Mouse (Mus musculus): Measurements from ENCODE around the gene Plscr1.
A peak's percentile ranks its signal among the peaks of the same experiment; 100 is the strongest.

The Plscr1 gene

GRCm38 (mm10) chr9:92249447-92249852 lies at the start of gene Plscr1:
TSS of gene Plscr1 (plus strand) at chr9:92249750.
- DNase-seq (ENCODE audit: low read depth, low spot score) = no peak

GRCm38 (mm10) chr9:92204397-92204796 lies 45.2 kb upstream of the Plscr1 start:
- no peak for DNase-seq (ENCODE audit: low read depth, low spot score)

GRCm38 (mm10) chr9:92207307-92207706 lies 42.2 kb upstream of the Plscr1 start:
- peak; percentile 27 for DNase-seq (ENCODE audit: low read depth, low spot score)

GRCm38 (mm10) chr9:92207757-92208156 lies 41.8 kb upstream of the Plscr1 start:
- DNase-seq (ENCODE audit: low read depth, low spot score) = no peak

- DNase-seq (ENCODE audit: low read depth, low spot score) = no peak
These were observed 39.7 kb upstream of the Plscr1 start for GRCm38 (mm10) chr9:92209850-92210249.

- DNase-seq (ENCODE audit: low read depth, low spot score) = no peak
These were observed 39.1 kb upstream of the Plscr1 start for GRCm38 (mm10) chr9:92210386-92210967.

GRCm38 (mm10) chr9:92211048-92211447 lies 38.5 kb upstream of the Plscr1 start:
- DNase-seq (ENCODE audit: low read depth, low spot score) = no peak

- DNase-seq (ENCODE audit: low read depth, low spot score) = no peak
These were observed 32.1 kb upstream of the Plscr1 start for GRCm38 (mm10) chr9:92217484-92217883.

GRCm38 (mm10) chr9:92217896-92218295 lies 31.7 kb upstream of the Plscr1 start:
- no peak for DNase-seq (ENCODE audit: low read depth, low spot score)

GRCm38 (mm10) chr9:92220151-92220550 lies 29.4 kb upstream of the Plscr1 start:
- DNase-seq (ENCODE audit: low read depth, low spot score) = no peak

GRCm38 (mm10) chr9:92221480-92221879 lies 28.1 kb upstream of the Plscr1 start:
- no peak for DNase-seq (ENCODE audit: low read depth, low spot score)

GRCm38 (mm10) chr9:92224598-92225231 lies 24.8 kb upstream of the Plscr1 start:
- DNase-seq (ENCODE audit: low read depth, low spot score) = no peak

GRCm38 (mm10) chr9:92226127-92226655 lies 23.4 kb upstream of the Plscr1 start:
- no peak for DNase-seq (ENCODE audit: low read depth, low spot score)

- DNase-seq (ENCODE audit: low read depth, low spot score) = no peak
These were observed 22.8 kb upstream of the Plscr1 start for GRCm38 (mm10) chr9:92226795-92227194.

- DNase-seq (ENCODE audit: low read depth, low spot score) = no peak
These were observed 20.4 kb upstream of the Plscr1 start for GRCm38 (mm10) chr9:92228867-92229832.

- no peak for DNase-seq (ENCODE audit: low read depth, low spot score)
These were observed 19.7 kb upstream of the Plscr1 start for GRCm38 (mm10) chr9:92229833-92230205.

- DNase-seq (ENCODE audit: low read depth, low spot score) = no peak
These were observed 14.6 kb upstream of the Plscr1 start for GRCm38 (mm10) chr9:92234901-92235458.

- DNase-seq (ENCODE audit: low read depth, low spot score) = no peak
These were observed 640 bp upstream of the Plscr1 start for GRCm38 (mm10) chr9:92248773-92249446.

GRCm38 (mm10) chr9:92249987-92250772 lies 630 bp downstream of the Plscr1 start:
- DNase-seq (ENCODE audit: low read depth, low spot score) = peak; percentile 96

- DNase-seq (ENCODE audit: low read depth, low spot score) = no peak
These were observed 3.2 kb downstream of the Plscr1 start for GRCm38 (mm10) chr9:92252718-92253117.

Data from R1 (cell line).